Comparison of ENCODE assay signal across 22 mouse cellular contexts in the genomic region with DNA sequence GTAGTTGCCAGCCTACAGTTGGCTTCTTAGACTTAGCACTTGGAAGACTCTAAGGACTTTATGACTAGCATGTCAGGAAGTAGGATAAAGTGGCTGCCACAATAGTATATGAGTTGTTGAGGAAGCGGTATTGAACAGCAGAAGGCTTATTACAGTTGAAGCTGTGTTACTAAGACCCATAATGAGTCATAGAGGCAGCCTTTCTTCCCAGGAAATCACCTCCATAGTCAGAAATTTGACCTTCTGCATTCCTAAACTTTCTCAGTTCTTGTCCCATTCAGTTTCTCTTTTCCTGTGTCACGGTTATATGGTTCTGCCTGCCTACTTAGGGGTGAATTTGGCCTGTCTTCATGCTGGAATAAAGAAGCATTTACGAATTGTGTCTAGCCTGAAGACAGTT. TPM values are rescaled to one million over a fixed set of nuclear protein-coding genes. Genes with fewer than 3 reads are reported as not detected.
"Had no signal": no experiment of that assay in that cellular context is flagged by ENCODE, and none has a peak within 500 bp of the region (broad histone marks: within the 10 kb centered on the region; RNA-seq: fewer than 3 reads in every experiment).

No protein-coding gene starts in this region.

- H3K27ac ChIP-seq: limb, embryonic 12.5 days; limb, embryonic 15.5 days; liver, embryonic 14.5 days; macrophage had no signal

- ATAC-seq: liver, postnatal 0 days; lung, postnatal 0 days had no signal

- H3K4me2 ChIP-seq: limb, embryonic 12.5 days; limb, embryonic 15.5 days; liver, embryonic 11.5 days; lung, embryonic 14.5 days had no signal

- H3K9ac ChIP-seq: limb, embryonic 12.5 days; limb, embryonic 15.5 days; liver, embryonic 14.5 days; liver, postnatal 0 days; lung, embryonic 14.5 days had no signal

- H3K4me3 ChIP-seq: limb, embryonic 12.5 days; limb, embryonic 15.5 days had no signal

- DNase-seq: kidney, adult 11 months; kidney, adult 9 months; kidney, postnatal 25 days; liver, postnatal 0 days; lung, embryonic 14.5 days; midbrain, embryonic 14.5 days; thymus, adult 18-20 months; thymus, postnatal 36 days had no signal

- H3K27me3 ChIP-seq: limb, embryonic 12.5 days; limb, embryonic 15.5 days had no signal

- H3K4me1 ChIP-seq: limb, embryonic 12.5 days; limb, embryonic 15.5 days had no signal

- H3K9me3 ChIP-seq: limb, embryonic 12.5 days; limb, embryonic 15.5 days had no signal

RNA-seq across cellular contexts. Expression of a gene that starts 29.9 kb away (rescaled TPM):
- total RNA-seq: megakaryocyte, adult 5-6 weeks had no signal
- polyA plus RNA-seq: large intestine, adult 2 months had no signal

RNA-seq across cellular contexts. Expression of a gene that starts 34.6 kb away (rescaled TPM):
- total RNA-seq: layer of hippocampus, postnatal 14 days; left cerebral cortex, postnatal 10 days; left cerebral cortex, postnatal 36 days; midbrain, postnatal 0 days had no signal
- polyA plus RNA-seq: large intestine, adult 2 months; liver, embryonic 14.5 days; lung, postnatal 0 days; macrophage; small intestine, adult 2 months; urinary bladder, adult 2 months had no signal
